Mouse (Mus musculus) megakaryocyte, embryonic 14.5 days (primary cell): ENCODE measurements at regions not wholly inside any gene's neighbourhood (a gene's known extent, or its start where the extent isn't known, plus 50 kb on each side); places are given as distances from the start of the nearest gene placed in this dataset.

Experiments used
- FLI1 ChIP-seq: IDR thresholded peaks from 2 replicates; pipeline ENCODE4 v1.6.1; 2012; ENCODE audit warnings: low read length, inconsistent platforms, mixed read lengths
- GATA1 ChIP-seq: IDR thresholded peaks from 3 replicates; pipeline ENCODE4 v1.6.1; 2012; ENCODE audit warnings: mixed read lengths, low read length, inconsistent platforms, borderline replicate concordance

DNA sequence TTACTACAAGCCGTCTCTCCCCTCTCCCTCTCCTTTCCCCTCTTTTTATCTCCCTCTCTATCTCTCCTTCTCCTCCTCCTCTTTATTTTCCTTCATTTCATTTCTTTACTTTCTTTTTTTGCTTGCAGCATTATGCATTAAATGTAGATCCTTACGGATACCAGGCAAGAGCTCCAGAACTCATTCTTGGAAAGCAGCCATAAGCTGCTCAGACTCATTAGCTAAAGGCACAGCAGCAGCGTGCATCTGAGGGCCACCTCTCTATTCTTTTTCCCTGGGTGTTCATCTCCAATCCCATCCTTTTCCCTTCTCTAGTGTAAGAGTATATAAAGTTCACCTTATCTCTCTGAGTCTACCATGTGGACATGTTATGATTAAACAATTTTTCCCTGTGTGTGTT is 149.4 kb upstream of the Ccdc122 start:
- TF ChIP-seq GATA1 = no peak
- no peak for TF ChIP-seq FLI1
